Mouse (Mus musculus) telencephalon, adult 2 months (tissue): ENCODE data around the gene Egln3.

ENCODE experiments used
- DNase-seq: peaks from one replicate; pipeline ENCODE4 v3.0.0-alpha.2; 2011; ENCODE audit warnings: low read depth, low spot score

Gene Egln3

GRCm38 (mm10) chr12:54202765-54203655 is 650 bp downstream of the Egln3 start:
- DNase-seq: no peak

GRCm38 (mm10) chr12:54202276-54202675 is 1.4 kb downstream of the Egln3 start:
- no peak for DNase-seq

DNA sequence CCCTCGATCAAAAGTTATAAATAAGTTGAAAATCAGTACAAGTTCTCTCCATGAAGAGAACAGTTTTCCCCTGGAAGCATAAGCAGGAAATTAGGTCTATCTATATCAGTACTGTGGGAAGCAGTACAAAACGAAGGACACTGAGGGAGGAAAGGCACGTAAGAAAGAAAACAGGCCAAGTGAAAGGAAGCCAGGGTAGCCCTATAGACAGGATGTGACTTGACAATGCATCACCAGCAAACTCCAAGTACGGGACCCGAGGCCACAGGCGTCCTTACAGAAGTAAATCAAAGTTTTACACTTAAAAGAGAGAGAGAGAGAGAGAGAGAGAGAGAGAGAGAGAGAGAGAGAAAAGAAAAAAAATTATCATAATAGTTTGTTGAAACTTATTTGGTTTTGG is 2.8 kb downstream of the Egln3 start:
- no peak for DNase-seq

- DNase-seq: no peak
Measured at GRCm38 (mm10) chr12:54200172-54200571, 3.5 kb downstream of the Egln3 start.

- DNase-seq: no peak
Measured at GRCm38 (mm10) chr12:54198282-54198918, 5.3 kb downstream of the Egln3 start.

DNA sequence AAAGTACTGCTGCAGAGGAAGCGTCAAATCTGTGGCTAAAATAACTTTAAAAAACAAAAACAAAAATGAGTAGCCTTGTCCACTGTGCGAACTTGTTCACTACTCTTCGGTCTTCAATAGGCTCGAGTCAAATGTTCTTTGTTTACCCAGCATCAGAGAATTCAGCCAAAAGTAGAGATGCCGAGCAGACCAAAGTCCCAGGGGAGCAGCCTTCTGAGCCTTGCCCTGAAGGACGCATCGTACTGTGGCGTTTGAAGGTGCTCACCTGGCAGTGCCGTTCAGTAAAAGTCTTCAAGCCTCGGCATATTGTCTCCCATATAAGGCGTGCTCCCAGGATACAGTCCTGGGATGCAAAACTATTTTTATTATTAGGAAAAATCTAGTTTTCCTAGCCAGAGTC is 5.8 kb downstream of the Egln3 start:
- no peak for DNase-seq

- peak; percentile 41 for DNase-seq
Measured at GRCm38 (mm10) chr12:54197301-54197782, 6.3 kb downstream of the Egln3 start.

- DNase-seq: no peak
Measured at GRCm38 (mm10) chr12:54196881-54197280, 6.8 kb downstream of the Egln3 start.

- DNase-seq: no peak
Measured at GRCm38 (mm10) chr12:54194159-54194558, 9.5 kb downstream of the Egln3 start.

DNA sequence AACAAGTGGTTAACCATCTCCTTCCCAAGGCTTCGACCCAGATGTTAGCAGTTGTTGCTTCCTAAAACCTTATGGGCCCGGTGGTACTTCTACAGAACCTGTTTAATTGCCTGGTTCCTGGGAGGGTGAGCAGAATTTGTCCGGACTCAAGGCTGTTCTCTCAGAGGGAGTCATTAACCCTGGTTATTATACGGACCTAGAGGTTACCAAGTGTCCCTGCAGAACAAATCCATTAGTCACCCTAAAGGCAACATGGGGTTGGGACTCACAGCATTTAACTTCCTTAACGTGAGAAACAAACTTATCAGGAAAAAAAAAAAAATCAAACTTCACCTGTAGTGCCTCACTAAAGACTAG is 11.4 kb downstream of the Egln3 start:
- no peak for DNase-seq

GRCm38 (mm10) chr12:54191608-54192304 is 11.9 kb downstream of the Egln3 start:
- peak; percentile 39 for DNase-seq

DNA sequence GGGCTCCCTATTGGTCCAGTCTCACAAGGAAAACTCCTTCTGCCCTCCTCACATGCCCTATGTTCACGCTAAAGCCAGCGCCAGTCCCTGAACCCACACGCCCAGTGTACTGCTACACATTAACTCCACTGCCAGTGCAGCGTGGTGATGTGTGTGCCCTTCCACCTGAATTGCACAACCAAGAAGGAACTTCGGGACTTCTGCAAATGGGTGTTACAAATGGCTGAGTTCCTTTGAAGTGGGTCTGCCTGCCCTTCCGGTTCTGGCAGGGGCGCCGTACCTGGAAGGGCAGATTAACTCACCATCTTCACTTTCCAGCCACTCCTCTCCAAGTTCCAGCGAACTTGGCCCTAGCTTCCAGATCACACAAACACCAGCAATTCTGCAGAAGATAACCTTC is 12.5 kb downstream of the Egln3 start:
- DNase-seq: no peak

GRCm38 (mm10) chr12:54187812-54188600 is 15.7 kb downstream of the Egln3 start:
- no peak for DNase-seq

GRCm38 (mm10) chr12:54186926-54187623 is 16.6 kb downstream of the Egln3 start:
- no peak for DNase-seq

GRCm38 (mm10) chr12:54184264-54184663 is 19.4 kb downstream of the Egln3 start:
- DNase-seq: no peak

GRCm38 (mm10) chr12:54178323-54178722 is 25.3 kb downstream of the Egln3 start:
- no peak for DNase-seq

DNA sequence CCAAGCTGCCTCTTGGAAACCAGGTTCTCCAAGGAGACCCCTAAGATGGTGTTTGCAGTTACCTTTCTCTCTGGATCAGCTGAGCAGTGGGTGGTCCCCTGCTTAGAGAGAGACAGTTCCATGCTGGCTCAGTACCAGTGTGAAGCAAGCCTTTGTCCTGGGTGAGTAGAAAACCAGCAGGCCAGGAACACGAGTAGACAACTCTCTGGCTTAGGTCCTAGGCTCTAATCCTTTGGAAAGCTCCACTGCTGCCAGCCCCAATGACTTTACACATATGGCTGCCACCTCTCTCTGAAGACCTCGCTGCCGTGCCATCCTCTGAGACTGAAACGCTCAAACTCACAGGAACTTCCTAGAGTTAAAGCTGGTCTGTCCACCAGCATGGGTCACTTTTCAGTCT is 34.9 kb downstream of the Egln3 start:
- DNase-seq: no peak

GRCm38 (mm10) chr12:54167737-54168136 is 35.9 kb downstream of the Egln3 start:
- DNase-seq: no peak

DNA sequence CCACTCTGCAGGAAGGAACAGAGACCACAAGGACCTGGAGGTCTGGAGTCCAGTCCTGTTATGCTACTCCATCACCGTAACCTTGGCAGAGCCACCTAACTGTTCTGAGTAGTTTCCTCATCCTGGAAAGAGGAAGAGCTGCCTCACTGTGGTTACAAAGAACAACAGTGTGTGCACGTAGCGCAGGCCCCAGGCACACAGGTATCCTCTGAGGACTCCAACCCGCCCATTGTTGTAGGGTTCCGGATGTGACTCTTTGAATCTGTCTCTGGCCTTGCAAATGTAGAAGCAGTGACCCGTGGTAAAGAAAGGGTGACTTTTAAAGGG is 39.0 kb downstream of the Egln3 start:
- DNase-seq: no peak

- DNase-seq: no peak
Measured at GRCm38 (mm10) chr12:54164040-54164723, 39.5 kb downstream of the Egln3 start.

GRCm38 (mm10) chr12:54163166-54163565 is 40.5 kb downstream of the Egln3 start:
- no peak for DNase-seq
